Mouse (Mus musculus) cortical plate, adult 2 months (tissue): ENCODE data around the gene Dock10.

ENCODE experiments used
- CTCF ChIP-seq: fragments of 200-500 bp; IDR thresholded peaks from 2 replicates; pipeline ENCODE4 v1.5.1; 2011; ENCODE audit warnings: mild to moderate bottlenecking, control low read depth, low read length; ENCODE audit not compliant: insufficient read depth; ENCODE audit errors: extremely low read depth
- POLR2A ChIP-seq: fragments of 200-500 bp; IDR thresholded peaks from 2 replicates; pipeline ENCODE4 v1.6.1; 2011; ENCODE audit warnings: mild to moderate bottlenecking, low read length, control low read depth; ENCODE audit not compliant: insufficient read depth; ENCODE audit errors: extremely low read depth

GRCm38 (mm10) chr1:80637214-80637705 is 121.1 kb downstream of the Dock10 start:
- TF ChIP-seq CTCF (no peak), POLR2A (no peak)
